Mouse (Mus musculus) spleen, adult 2 months (tissue): ENCODE data around the gene Patj.

Experiments
- CTCF ChIP-seq: fragments of 200-500 bp; IDR thresholded peaks from 2 replicates; pipeline ENCODE4 v1.5.1; 2011; ENCODE audit warnings: mild to moderate bottlenecking, inconsistent platforms; ENCODE audit not compliant: insufficient read depth, insufficient read length, insufficient replicate concordance; ENCODE audit errors: extremely low read depth
- POLR2A ChIP-seq: fragments of 200-500 bp; IDR thresholded peaks from 2 replicates; pipeline ENCODE4 v1.6.1; 2011; ENCODE audit warnings: low read depth, low read length, inconsistent platforms

DNA sequence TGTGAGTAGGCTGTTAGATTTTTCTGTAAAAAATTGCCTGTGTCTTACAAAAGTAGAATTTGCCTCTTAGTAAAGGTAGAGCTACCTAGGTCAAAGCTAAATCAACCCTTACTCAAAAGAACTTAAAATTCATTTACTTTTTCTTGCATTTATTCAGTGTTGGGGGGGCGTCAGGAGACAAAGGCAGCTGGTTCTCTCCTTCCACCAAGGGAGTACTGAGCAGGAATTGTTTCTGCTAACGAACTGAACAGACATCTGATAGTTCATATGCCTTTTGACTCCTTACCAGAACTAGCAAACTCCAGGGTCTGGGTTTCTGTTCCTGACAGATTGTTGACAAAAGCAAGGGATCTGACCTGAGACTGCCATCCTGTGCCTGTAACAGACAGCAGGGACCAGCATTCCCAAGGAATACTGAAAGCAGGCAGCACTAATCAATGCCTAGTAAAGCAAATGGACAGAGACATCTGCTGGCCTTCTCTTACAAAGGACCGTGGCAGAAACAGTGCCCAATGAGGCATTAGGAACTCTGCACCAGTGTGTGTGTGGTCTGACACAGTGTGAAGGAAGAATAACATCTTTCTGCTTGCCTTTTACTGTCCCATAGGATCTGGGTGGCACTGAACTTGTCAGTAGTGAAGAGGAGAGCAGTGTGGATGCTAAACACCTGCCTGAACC lies 227.6 kb downstream of the Patj start:
- TF ChIP-seq CTCF, result no peak
- TF ChIP-seq POLR2A, result no peak
